Mouse (Mus musculus) CH12.LX (cell line): ENCODE results near the gene Aig1. TPM values are rescaled to one million over a fixed set of nuclear protein-coding genes. Genes with fewer than 3 reads are reported as not detected.
A peak's percentile ranks its signal among the peaks of the same experiment; 100 is the strongest.

Experiments used
- DNase-seq: peaks from one replicate; pipeline ENCODE4 v3.0.0-alpha.2; 2013; ENCODE audit errors: extremely low read depth
- H3K27ac ChIP-seq: 2 replicates; pipeline ENCODE4 v1.5.1; 2012; ENCODE audit warnings: low read depth, mild to moderate bottlenecking, control low read depth, moderate library complexity; ENCODE audit not compliant: insufficient read depth
- H3K27me3 ChIP-seq: replicated peaks from 2 replicates; pipeline ENCODE3; 2012; ENCODE audit warnings: inconsistent platforms
- H3K36me3 ChIP-seq, 2 experiments: replicated peaks in 1 of 2; 2 replicates each; pipeline versions ENCODE3 to v1.6.1; 2012; ENCODE audit warnings: inconsistent platforms in 1 of 2, low read length in 1 of 2, mild to moderate bottlenecking in 1 of 2, mixed read lengths in 1 of 2, moderate library complexity in 1 of 2; ENCODE audit not compliant: control insufficient read depth in 1 of 2, insufficient read depth in 1 of 2
- H3K4me1 ChIP-seq, 2 experiments: 2 replicates each; pipeline ENCODE4 v1.6.1; 2012; ENCODE audit warnings: inconsistent platforms in 1 of 2, moderate library complexity in 1 of 2; ENCODE audit not compliant: insufficient read depth in 2 of 2, control insufficient read depth in 1 of 2
- H3K4me2 ChIP-seq: 2 replicates; pipeline ENCODE4 v1.6.1; 2012; ENCODE audit warnings: low read depth, mild to moderate bottlenecking, control low read depth; ENCODE audit not compliant: poor library complexity, insufficient read depth, severe bottlenecking
- H3K4me3 ChIP-seq, 3 experiments: fragments of 150-350 bp in 1 of 3; sonication (generic) in 1 of 3; replicated peaks in 1 of 3; 2 replicates each; pipeline versions ENCODE3 to v1.5.1; 2011 to 2012; ENCODE audit warnings: low read depth in 2 of 3, low read length in 2 of 3, mild to moderate bottlenecking in 2 of 3, moderate library complexity in 2 of 3, control low read depth in 1 of 3, improper control_type of control experiment in 1 of 3, inconsistent platforms in 1 of 3, mixed read lengths in 1 of 3; ENCODE audit not compliant: poor library complexity in 1 of 3
- H3K79me2 ChIP-seq: replicated peaks from 2 replicates; pipeline ENCODE4 v1.6.1; 2012; ENCODE audit warnings: mild to moderate bottlenecking, moderate library complexity; ENCODE audit not compliant: control insufficient read depth, poor library complexity, insufficient read depth, severe bottlenecking; ENCODE audit errors: extremely low read depth
- H3K9ac ChIP-seq: 2 replicates; pipeline ENCODE4 v1.6.1; 2012; ENCODE audit warnings: low read depth, mild to moderate bottlenecking, control low read depth, moderate library complexity; ENCODE audit not compliant: insufficient read depth
- H3K9me3 ChIP-seq: replicated peaks from 2 replicates; pipeline ENCODE3; 2012; ENCODE audit warnings: low read length, inconsistent platforms, mixed read lengths
- CHD1 ChIP-seq: IDR thresholded peaks from 2 replicates; pipeline ENCODE4 v1.6.1; 2012; ENCODE audit warnings: low read depth, low read length, improper control_type of control experiment, inconsistent platforms
- CHD2 ChIP-seq: IDR thresholded peaks from 2 replicates; pipeline ENCODE4 v1.6.1; 2011; ENCODE audit warnings: low read length, improper control_type of control experiment
- CTCF ChIP-seq, 2 experiments: IDR thresholded peaks in 1 of 2; conservative IDR thresholded peaks in 1 of 2; 2 replicates each; pipeline ENCODE4 v1.5.1; 2011 to 2012; ENCODE audit warnings: low read depth in 2 of 2, low read length in 2 of 2, improper control_type of control experiment in 1 of 2, inconsistent platforms in 1 of 2, mild to moderate bottlenecking in 1 of 2, moderate library complexity in 1 of 2
- E2F4 ChIP-seq: IDR thresholded peaks from 2 replicates; pipeline ENCODE4 v1.6.1; 2011; ENCODE audit warnings: low read depth, low read length, improper control_type of control experiment; ENCODE audit not compliant: insufficient replicate concordance
- EP300 ChIP-seq: IDR thresholded peaks from 2 replicates; pipeline ENCODE4 v1.6.1; 2011; ENCODE audit warnings: low read length, improper control_type of control experiment
- GABPA ChIP-seq: IDR thresholded peaks from 2 replicates; pipeline ENCODE4 v1.6.1; 2012; ENCODE audit warnings: low read depth, low read length, improper control_type of control experiment, inconsistent platforms; ENCODE audit not compliant: insufficient replicate concordance
- JUN ChIP-seq: IDR thresholded peaks from 2 replicates; pipeline ENCODE4 v1.6.1; 2011; ENCODE audit warnings: low read depth, mild to moderate bottlenecking, low read length, improper control_type of control experiment, moderate library complexity; ENCODE audit not compliant: insufficient read depth
- JUND ChIP-seq: conservative IDR thresholded peaks from 2 replicates; pipeline ENCODE4 v1.6.1; 2011; ENCODE audit warnings: low read depth, low read length, improper control_type of control experiment
- KAT2A ChIP-seq: IDR thresholded peaks from 2 replicates; pipeline ENCODE4 v1.6.1; 2012; ENCODE audit warnings: low read length, improper control_type of control experiment, inconsistent platforms; ENCODE audit not compliant: insufficient replicate concordance
- MAFK ChIP-seq: IDR thresholded peaks from 2 replicates; pipeline ENCODE4 v1.6.1; 2011; ENCODE audit warnings: low read length, improper control_type of control experiment; ENCODE audit not compliant: insufficient replicate concordance
- MAX ChIP-seq: IDR thresholded peaks from 2 replicates; pipeline ENCODE4 v1.6.1; 2011; ENCODE audit warnings: low read length, improper control_type of control experiment
- MAZ ChIP-seq: IDR thresholded peaks from 2 replicates; pipeline ENCODE4 v1.6.1; 2012; ENCODE audit warnings: low read depth, mild to moderate bottlenecking, inconsistent platforms, low read length, improper control_type of control experiment, moderate library complexity
- MYC ChIP-seq: IDR thresholded peaks from 2 replicates; pipeline ENCODE4 v1.6.1; 2011; ENCODE audit warnings: low read depth, mild to moderate bottlenecking, improper control_type of control experiment, low read length
- NELFE ChIP-seq: IDR thresholded peaks from 2 replicates; pipeline ENCODE4 v1.6.1; 2011; ENCODE audit warnings: low read depth, low read length, improper control_type of control experiment
- NRF1 ChIP-seq: IDR thresholded peaks from 2 replicates; pipeline ENCODE4 v1.6.1; 2014; ENCODE audit warnings: low read depth, mild to moderate bottlenecking, inconsistent platforms, low read length, improper control_type of control experiment, moderate library complexity
- PAX5 ChIP-seq: IDR thresholded peaks from 2 replicates; pipeline ENCODE4 v1.6.1; 2012; ENCODE audit warnings: low read length, inconsistent platforms, mixed read lengths
- RCOR1 ChIP-seq: conservative IDR thresholded peaks from 2 replicates; pipeline ENCODE4 v1.6.1; 2012; ENCODE audit warnings: low read depth, mild to moderate bottlenecking, inconsistent platforms, low read length, improper control_type of control experiment
- TCF12 ChIP-seq: IDR thresholded peaks from 2 replicates; pipeline ENCODE4 v1.6.1; 2014; ENCODE audit warnings: low read depth, mild to moderate bottlenecking, inconsistent platforms, low read length, improper control_type of control experiment
- UBTF ChIP-seq: IDR thresholded peaks from 2 replicates; pipeline ENCODE4 v1.6.1; 2012; ENCODE audit warnings: low read depth, mild to moderate bottlenecking, inconsistent platforms, low read length, improper control_type of control experiment, moderate library complexity
- USF2 ChIP-seq: conservative IDR thresholded peaks from 2 replicates; pipeline ENCODE4 v1.6.1; 2011; ENCODE audit warnings: low read depth, low read length, improper control_type of control experiment
- ZC3H11A ChIP-seq: IDR thresholded peaks from 2 replicates; pipeline ENCODE4 v1.6.1; 2012; ENCODE audit warnings: low read depth, mild to moderate bottlenecking, inconsistent platforms, low read length, improper control_type of control experiment
- ZKSCAN1 ChIP-seq: IDR thresholded peaks from 2 replicates; pipeline ENCODE4 v1.6.1; 2012; ENCODE audit warnings: low read depth, inconsistent platforms, low read length, improper control_type of control experiment, borderline replicate concordance
- ZMIZ1 ChIP-seq: IDR thresholded peaks from 2 replicates; pipeline ENCODE4 v1.6.1; 2012; ENCODE audit warnings: low read depth, mild to moderate bottlenecking, inconsistent platforms, low read length, improper control_type of control experiment
- ZNF384 ChIP-seq: IDR thresholded peaks from 2 replicates; pipeline ENCODE4 v1.6.1; 2012; ENCODE audit warnings: low read depth, low read length, improper control_type of control experiment, inconsistent platforms
- dilution Hi-C: fragments of 300-500 bp; cut with MboI; formaldehyde crosslinking; loops from 2 replicates; pipeline ENCODE4 v1.14.3; 2020; ENCODE audit warnings: low sequenced_read_pairs; ENCODE audit not compliant: extremely low pct_unique_long_range_greater_than_20kb, extremely low pct_ligation_motif_present
- in situ Hi-C: fragments of 300-500 bp; cut with MboI; formaldehyde crosslinking; loops from 3 replicates; pipeline ENCODE4 v1.14.3; 2019; ENCODE audit warnings: low sequenced_read_pairs, low pct_ligation_motif_present, low pct_unique_long_range_greater_than_20kb, mixed read lengths
- polyA plus RNA-seq: library from polyadenylated mRNA; unstranded; fragments of >175 nt; gene quantifications from 2 replicates; pipeline ENCODE4 v1.2.1, GENCODE M21; 2012; ENCODE audit warnings: low read depth; ENCODE audit not compliant: insufficient read length
- total RNA-seq, 2 experiments: library from RNA; depleted of rRNA; stranded (reverse); fragments of 300-350 nt in 1 of 2; fragments of >200 nt in 1 of 2; gene quantifications; 2 replicates each; pipeline ENCODE4 v1.2.3; 2012 to 2014

Gene Aig1
- total and polyA plus RNA-seq, 3 experiments, result 1.6 to 10.8 (median 2.4) TPM

DNA sequence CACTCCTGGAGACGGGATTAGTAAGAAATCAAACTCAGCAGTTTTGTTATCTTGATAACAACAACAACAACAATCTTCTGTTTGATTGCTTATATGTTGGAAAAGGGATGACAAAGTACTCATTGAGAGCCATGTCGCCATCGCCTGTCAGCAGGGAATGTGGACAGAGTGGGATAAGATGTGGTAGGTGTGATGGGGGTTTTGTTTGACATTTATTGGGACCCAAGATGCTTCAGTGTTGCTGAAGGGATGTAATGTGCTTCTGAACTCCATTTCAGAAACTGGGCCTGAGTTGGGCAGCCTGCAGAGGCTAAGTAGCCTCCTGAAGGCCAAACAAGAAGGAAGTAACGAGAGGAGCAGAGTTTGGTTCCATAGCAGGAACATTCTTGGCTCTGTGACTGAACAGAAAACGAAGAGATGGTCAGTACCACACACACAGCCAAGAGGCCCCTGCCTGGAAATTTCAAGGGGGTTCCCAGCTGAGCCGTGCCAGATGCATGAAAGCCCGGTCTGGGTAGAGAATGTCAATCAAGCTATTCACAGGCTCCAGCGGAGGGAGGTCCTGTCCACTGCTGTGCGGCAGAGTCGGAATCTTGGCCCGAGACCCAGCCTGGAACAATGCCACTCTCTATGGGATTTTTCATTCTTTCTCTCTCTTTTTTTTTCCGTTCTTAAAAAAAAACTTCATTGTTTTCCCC, 48.0 kb upstream of the Aig1 start:
- Histone ChIP-seq H3K9me3 (no peaks in the 10 kb centered on the region), H3K4me2 (peak overlapping the region; percentile 32; the same call in 1 of the 2 replicates), H3K27me3 (no peaks in the 10 kb centered on the region)
- no peak for DNase-seq
- TF ChIP-seq NRF1, result no peak
- TF ChIP-seq MAX, result no peak
- TF ChIP-seq JUND, result no peak
- TF ChIP-seq USF2, result no peak
- TF ChIP-seq ZMIZ1, result no peak
- TF ChIP-seq PAX5, result no peak
- TF ChIP-seq MAFK, result no peak
- TF ChIP-seq EP300, result no peak
- TF ChIP-seq E2F4, result no peak
- no peak for TF ChIP-seq RCOR1
- no peak for TF ChIP-seq TCF12
- TF ChIP-seq, all 38 proteins: peak for 0
- in situ Hi-C loops (no loop called here), dilution Hi-C loops (no loop called here)
- no peak overlapping the region for H3K9ac ChIP-seq
- no peaks in the 10 kb centered on the region for H3K79me2 ChIP-seq
- no peak overlapping the region for H3K27ac ChIP-seq
- H3K4me1 ChIP-seq, result peaks cover 2 to 6% of the 10 kb centered on the region in 2 experiments; a peak in 3 of 4 replicates
- H3K36me3 ChIP-seq, result no peaks in the 10 kb centered on the region
- no peak overlapping the region for H3K4me3 ChIP-seq

DNA sequence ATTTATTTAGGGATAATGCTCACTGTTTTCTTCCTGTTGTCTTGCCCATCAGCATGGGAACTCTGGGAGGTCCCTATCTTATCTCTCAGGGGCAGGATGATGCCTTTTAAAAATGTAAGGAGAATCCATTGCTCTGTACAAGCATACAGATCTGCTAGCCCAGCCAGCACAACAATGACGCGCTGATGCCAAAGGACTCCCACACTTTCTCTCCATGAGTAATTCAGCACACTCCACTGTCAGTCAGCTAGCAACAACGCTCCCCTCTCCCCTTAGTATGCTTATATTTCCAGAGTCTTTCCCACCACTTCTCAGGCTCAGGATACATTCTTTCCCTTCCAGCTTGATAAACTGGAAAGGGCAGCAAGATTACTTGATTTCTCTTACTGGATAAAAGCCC, 46.4 kb upstream of the Aig1 start:
- dilution Hi-C loops, result no loop called here
- in situ Hi-C loops, result no loop called here
- TF ChIP-seq CHD1 (no peak), JUN (no peak), UBTF (no peak), MAZ (no peak), ZKSCAN1 (no peak), KAT2A (no peak), CHD2 (no peak), NELFE (no peak), CTCF (conservative IDR thresholded peaks at IDR 0.05 in 1 of 2, IDR thresholded peaks at IDR 0.05 in 1 of 2; ENCODE audit: low read depth in 2 of 2, low read length in 2 of 2) (no peak), GABPA (no peak), ZNF384 (no peak), ZC3H11A (no peak), MYC (no peak)

More for the DNA sequence above, 46.4 kb upstream of the Aig1 start:
- H3K36me3 ChIP-seq, result no peaks in the 10 kb centered on the region
- H3K9ac ChIP-seq, result no peak overlapping the region
- H3K9me3 ChIP-seq, result no peaks in the 10 kb centered on the region
- no peak overlapping the region for H3K27ac ChIP-seq
- no peak overlapping the region for H3K4me2 ChIP-seq
- no peak overlapping the region for H3K4me3 ChIP-seq
- H3K79me2 ChIP-seq, result no peaks in the 10 kb centered on the region
- no peaks in the 10 kb centered on the region for H3K27me3 ChIP-seq
- H3K4me1 ChIP-seq, result peaks cover 6% of the 10 kb centered on the region in 2 experiments; a peak in 3 of 4 replicates
- no peak for DNase-seq
